Mouse (Mus musculus) testis, adult 2 months (tissue): ENCODE data around the gene Clec4d.

Source experiments
- CTCF ChIP-seq: fragments of 200-500 bp; IDR thresholded peaks from 2 replicates; pipeline ENCODE4 v1.5.1; 2012; ENCODE audit warnings: low read depth, mild to moderate bottlenecking, inconsistent platforms, low read length, moderate library complexity; ENCODE audit not compliant: control insufficient read depth, insufficient read depth, insufficient replicate concordance
- POLR2A ChIP-seq: fragments of 200-500 bp; IDR thresholded peaks from 2 replicates; pipeline ENCODE4 v1.6.1; 2012; ENCODE audit warnings: low read depth, mild to moderate bottlenecking, inconsistent platforms, low read length, moderate library complexity; ENCODE audit not compliant: control insufficient read depth

DNA sequence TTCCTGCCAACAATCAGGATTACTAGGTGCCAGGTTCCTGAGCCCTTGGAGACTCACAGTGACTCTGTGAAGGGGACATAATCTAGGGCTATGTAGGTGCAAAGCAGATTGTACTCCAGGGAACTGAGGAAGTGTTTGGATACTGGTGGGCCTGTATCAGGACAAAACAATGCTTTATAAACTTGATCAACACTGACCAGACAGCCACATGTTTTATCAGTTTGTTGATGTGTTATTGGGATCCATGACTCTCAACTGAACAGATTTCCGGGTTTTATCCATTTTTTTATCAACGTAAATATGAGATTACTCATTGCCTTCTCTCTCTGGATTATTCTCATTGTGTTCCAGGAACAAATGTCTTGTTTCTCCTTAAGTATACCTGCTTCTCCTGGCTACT, 46.1 kb downstream of the Clec4d start, which contains the start of gene Vmn2r19:
- no peak for TF ChIP-seq POLR2A
- no peak for TF ChIP-seq CTCF
